Mouse (Mus musculus) embryonic fibroblast, embryonic 13.5 days (primary cell): ENCODE measurements around the gene Efna4.

ENCODE experiments used
- CTCF ChIP-seq: IDR thresholded peaks from 2 replicates; pipeline ENCODE4 v1.5.1; 2011; ENCODE audit warnings: mild to moderate bottlenecking, control low read depth, low read length, moderate library complexity, borderline replicate concordance; ENCODE audit not compliant: insufficient read depth
- POLR2A ChIP-seq: IDR thresholded peaks from 2 replicates; pipeline ENCODE4 v1.6.1; 2011; ENCODE audit warnings: low read depth, mild to moderate bottlenecking, control low read depth, low read length, moderate library complexity

- TF ChIP-seq CTCF (no peak), POLR2A (no peak)
These were observed 637 bp downstream of the Efna4 start for GRCm38 (mm10) chr3:89337062-89337720.
